Mouse (Mus musculus): ENCODE results near the gene Senp3.
"Not testable (repeated sequence)": the region's sequence is repeated elsewhere in the genome, so short reads cannot be mapped to it uniquely, and the experiment has no call there.

DNA sequence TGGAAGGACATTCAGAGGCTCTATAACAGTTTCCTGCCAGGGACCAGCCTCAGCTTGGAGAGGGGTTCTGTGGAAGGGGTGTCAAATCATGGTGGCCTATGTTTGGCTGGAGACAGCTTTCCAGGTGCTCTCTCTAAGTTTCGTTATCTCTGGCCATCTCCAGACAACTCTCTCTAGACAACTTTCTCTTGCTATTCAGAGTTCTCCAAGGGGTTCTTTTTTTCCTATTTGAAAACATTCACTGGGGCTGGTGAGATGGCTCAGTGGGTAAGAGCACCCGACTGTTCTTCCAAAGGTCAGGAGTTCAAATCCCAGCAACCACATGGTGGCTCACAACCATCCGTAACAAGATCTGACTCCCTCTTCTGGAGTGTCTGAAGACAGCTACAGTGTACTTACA, 21.5 kb upstream of the Senp3 start:
- not testable (repeated sequence) for TF ChIP-seq CTCF, EP300 (IDR thresholded peaks at IDR 0.05)
